21 mouse cellular contexts compared by ENCODE assay signal in genomic region chr5:136771132-136771531, GRCm38 (mm10).
"Had no signal": no experiment of that assay in that cellular context is flagged by ENCODE, and none has a peak within 500 bp of the region (broad histone marks: within the 10 kb centered on the region; RNA-seq: fewer than 3 reads in every experiment).

No protein-coding gene starts in this region.

- H3K9ac ChIP-seq: intestine, embryonic 15.5 days; kidney, embryonic 15.5 days; liver, embryonic 14.5 days; liver, postnatal 0 days; lung, embryonic 14.5 days; midbrain, embryonic 12.5 days; neural tube, embryonic 13.5 days had no signal

- DNase-seq: kidney, adult 11 months; kidney, adult 8-10 months; kidney, postnatal 14 days; kidney, postnatal 4 days; liver, postnatal 0 days; lung, embryonic 14.5 days; retina, postnatal 1 day; thymus, adult 2 months; thymus, postnatal 14 days; thymus, postnatal 4 days had no signal

- H3K4me3 ChIP-seq: intestine, embryonic 15.5 days; kidney, embryonic 15.5 days; midbrain, embryonic 12.5 days; myocyte; neural tube, embryonic 13.5 days had no signal

- H3K4me2 ChIP-seq: intestine, embryonic 15.5 days; kidney, embryonic 15.5 days; liver, embryonic 11.5 days; lung, embryonic 14.5 days; midbrain, embryonic 12.5 days; neural tube, embryonic 13.5 days had no signal

- H3K4me1 ChIP-seq: midbrain, embryonic 12.5 days; neural tube, embryonic 13.5 days had no signal

- H3K27ac ChIP-seq: intestine, embryonic 15.5 days; kidney, embryonic 15.5 days; liver, embryonic 14.5 days; macrophage; midbrain, embryonic 12.5 days; neural tube, embryonic 13.5 days; stomach, postnatal 0 days had no signal

- ATAC-seq: intestine, embryonic 15.5 days; liver, postnatal 0 days; lung, postnatal 0 days; midbrain, embryonic 16.5 days had no signal

- H3K36me3 ChIP-seq: intestine, embryonic 15.5 days; kidney, embryonic 15.5 days; midbrain, embryonic 12.5 days; neural tube, embryonic 13.5 days had no signal

- H3K27me3 ChIP-seq: intestine, embryonic 15.5 days; kidney, embryonic 15.5 days; midbrain, embryonic 12.5 days; neural tube, embryonic 13.5 days had no signal
